Mouse (Mus musculus) midbrain, postnatal 0 days (tissue): ENCODE measurements around the gene H2-T3. TPM values are rescaled to one million over a fixed set of nuclear protein-coding genes. Genes with fewer than 3 reads are reported as not detected.

ENCODE experiments used
- ATAC-seq: fragments of 200-750 bp; cut with Nextera tagmentation; 2 replicates; pipeline ENCODE4 v1.8.0; 2017; ENCODE audit warnings: moderate number of reproducible peaks, mild to moderate bottlenecking, moderate TSS enrichment, moderate library complexity; ENCODE audit not compliant: low FRiP score
- DNase-seq: peaks from one replicate; pipeline ENCODE4 v3.0.0-alpha.2; 2015; ENCODE audit warnings: low spot score
- H3K27ac ChIP-seq: fragments of 300-500 bp; sonication (generic); 2 replicates; pipeline ENCODE4 v1.5.1; 2014; ENCODE audit warnings: low read depth, mild to moderate bottlenecking, low read length, mixed read lengths
- H3K27me3 ChIP-seq: fragments of 300-500 bp; sonication (generic); 2 replicates; pipeline ENCODE4 v1.6.1; 2014; ENCODE audit warnings: low read length, control low read depth, mixed read lengths; ENCODE audit not compliant: insufficient read depth
- H3K36me3 ChIP-seq: fragments of 300-500 bp; sonication (generic); 2 replicates; pipeline ENCODE4 v1.6.1; 2014; ENCODE audit warnings: low read length, control low read depth, mixed read lengths; ENCODE audit not compliant: insufficient read depth
- H3K4me1 ChIP-seq: fragments of 300-500 bp; sonication (generic); 2 replicates; pipeline ENCODE4 v1.6.1; 2014; ENCODE audit warnings: mild to moderate bottlenecking, control low read depth, antibody characterized with exemption, low read length, mixed read lengths; ENCODE audit not compliant: insufficient read depth
- H3K4me2 ChIP-seq: fragments of 300-500 bp; sonication (generic); 2 replicates; pipeline ENCODE4 v1.6.1; 2014; ENCODE audit warnings: low read depth, mild to moderate bottlenecking, low read length, mixed read lengths; ENCODE audit not compliant: poor library complexity, severe bottlenecking
- H3K4me3 ChIP-seq: fragments of 300-500 bp; sonication (generic); 2 replicates; pipeline ENCODE4 v1.5.1; 2014; ENCODE audit warnings: low read depth, mild to moderate bottlenecking, low read length, moderate library complexity
- H3K9ac ChIP-seq: fragments of 300-500 bp; sonication (generic); replicated peaks from 2 replicates; pipeline ENCODE4 v1.6.1; 2014; ENCODE audit warnings: mild to moderate bottlenecking, low read length, moderate library complexity, mixed read lengths; ENCODE audit not compliant: poor library complexity, severe bottlenecking
- H3K9me3 ChIP-seq: fragments of 300-500 bp; sonication (generic); 2 replicates; pipeline ENCODE4 v1.6.1; 2016; ENCODE audit warnings: low read length, control low read depth
- CTCF ChIP-seq: IDR thresholded peaks from 2 replicates; pipeline ENCODE4 v1.5.1; 2016; ENCODE audit warnings: antibody characterized with exemption, mild to moderate bottlenecking
- WGBS: fragments of 180-500 bp; shearing (Covaris S2); extraction: QIAGEN DNeasy Blood & Tissue Kit; methylation state at CpG from one replicate; pipeline ENCODE4 v1.1.7; 2014; 5-methylcytosine and 5-hydroxymethylcytosine counted together
- polyA plus RNA-seq: library from polyadenylated mRNA; unstranded; fragments of >200 nt; fragmentation: Nextera tagmentation; extraction: Ambion mirVana; gene quantifications from 2 replicates; pipeline ENCODE4 v1.2.1, GENCODE M21; 2015
- total RNA-seq: library from RNA; depleted of rRNA; stranded (reverse); fragments of >200 nt; gene quantifications from 2 replicates; pipeline ENCODE4 v1.2.3, GENCODE M21; 2014

Gene H2-T3
- total and polyA plus RNA-seq, 2 experiments from 2014 or later: not detected

GRCm38 (mm10) chr17:36226921-36227320 lies 36.8 kb upstream of the H2-T3 start:
- no peak for DNase-seq
- Histone ChIP-seq H3K9me3 (no peaks in the 10 kb centered on the region), H3K27me3 (peaks cover 27% of the 10 kb centered on the region), H3K4me3 (no peak overlapping the region), H3K4me2 (no peak overlapping the region), H3K4me1 (no peaks in the 10 kb centered on the region), H3K9ac (no peak overlapping the region), H3K27ac (no peak overlapping the region), H3K36me3 (no peaks in the 10 kb centered on the region)
- ATAC-seq: no peak
- peak; percentile 34 for TF ChIP-seq CTCF
- WGBS: 21% methylated on average over 8 of the region's 8 CpGs

- ATAC-seq (0 out of 2 replicates have a peak, but pooled peaks have one; percentile 20), DNase-seq (peak; percentile 17)
- 7% methylated on average over 9 of the region's 9 CpGs for WGBS
- TF ChIP-seq CTCF: no peak
- Histone ChIP-seq H3K4me2 (no peak overlapping the region), H3K36me3 (no peaks in the 10 kb centered on the region), H3K9me3 (no peaks in the 10 kb centered on the region), H3K9ac (no peak overlapping the region), H3K27me3 (peaks cover 27% of the 10 kb centered on the region), H3K4me1 (no peaks in the 10 kb centered on the region), H3K4me3 (no peak overlapping the region), H3K27ac (no peak overlapping the region)
Observed at GRCm38 (mm10) chr17:36225231-36225824, 35.2 kb upstream of the H2-T3 start.

- Histone ChIP-seq H3K9me3 (no peaks in the 10 kb centered on the region), H3K4me2 (no peak overlapping the region), H3K4me1 (no peaks in the 10 kb centered on the region), H3K4me3 (no peak overlapping the region), H3K27ac (no peak overlapping the region), H3K27me3 (peaks cover 27% of the 10 kb centered on the region), H3K36me3 (no peaks in the 10 kb centered on the region), H3K9ac (no peak overlapping the region)
- ATAC-seq (no peak), DNase-seq (no peak)
- 50% methylated on average over 3 of the region's 3 CpGs for WGBS
- no peak for TF ChIP-seq CTCF
Observed at GRCm38 (mm10) chr17:36224451-36224850, 34.4 kb upstream of the H2-T3 start.

- H3K9me3 ChIP-seq: no peaks in the 10 kb centered on the region
- H3K27ac ChIP-seq: no peak overlapping the region
- peaks cover 27% of the 10 kb centered on the region for H3K27me3 ChIP-seq
- ATAC-seq (no peak), DNase-seq (no peak)
- no peak overlapping the region for H3K4me2 ChIP-seq
- no peaks in the 10 kb centered on the region for H3K4me1 ChIP-seq
- TF ChIP-seq CTCF: no peak
- H3K36me3 ChIP-seq: no peaks in the 10 kb centered on the region
- 52% methylated on average over 5 of the region's 5 CpGs for WGBS
- no peak overlapping the region for H3K9ac ChIP-seq
- no peak overlapping the region for H3K4me3 ChIP-seq
Observed at GRCm38 (mm10) chr17:36218594-36219155, 28.6 kb upstream of the H2-T3 start.

DNA sequence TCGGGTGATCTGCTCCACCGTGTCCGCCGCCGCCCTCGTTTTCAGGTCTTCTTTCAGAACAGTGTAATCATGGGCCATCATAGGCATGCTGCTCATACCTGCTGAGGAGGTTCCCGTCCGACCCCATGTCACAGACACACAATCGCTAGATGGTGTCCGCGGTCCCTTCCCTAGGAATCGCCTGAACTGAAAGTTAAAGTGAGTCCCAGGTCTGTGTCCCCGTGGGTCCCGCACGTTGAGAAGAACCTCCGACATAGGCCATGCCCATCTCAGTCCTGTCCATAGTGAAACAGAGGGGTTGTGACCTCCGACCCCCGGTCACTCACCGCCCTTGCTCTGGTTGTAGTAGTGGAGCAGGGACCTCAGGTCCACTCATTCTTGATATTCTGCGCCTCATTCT lies 25.5 kb upstream of the H2-T3 start:
- H3K4me1 ChIP-seq: no peaks in the 10 kb centered on the region
- no peaks in the 10 kb centered on the region for H3K36me3 ChIP-seq
- peaks cover 30% of the 10 kb centered on the region for H3K27me3 ChIP-seq
- ATAC-seq: 0 out of 2 replicates have a peak, but pooled peaks have one; percentile 27
- H3K9me3 ChIP-seq: no peaks in the 10 kb centered on the region
- TF ChIP-seq CTCF: no peak
- H3K4me3 ChIP-seq: peak overlapping the region; percentile 18; the same call in 1 of the 2 replicates
- H3K27ac ChIP-seq: no peak overlapping the region
- peak overlapping the region; percentile 12 for H3K4me2 ChIP-seq
- no peak for DNase-seq
- no peak overlapping the region for H3K9ac ChIP-seq
- 4% methylated on average over 20 of the region's 20 CpGs for WGBS

GRCm38 (mm10) chr17:36206846-36207245 lies 16.8 kb upstream of the H2-T3 start:
- H3K9me3 ChIP-seq: no peaks in the 10 kb centered on the region
- DNase-seq (no peak), ATAC-seq (no peak)
- H3K9ac ChIP-seq: no peak overlapping the region
- TF ChIP-seq CTCF: no peak
- H3K27me3 ChIP-seq: peaks cover 15% of the 10 kb centered on the region; the same call in 1 of the 2 replicates
- no peaks in the 10 kb centered on the region for H3K4me1 ChIP-seq
- H3K4me3 ChIP-seq: no peak overlapping the region
- H3K36me3 ChIP-seq: no peaks in the 10 kb centered on the region
- no peak overlapping the region for H3K27ac ChIP-seq
- H3K4me2 ChIP-seq: no peak overlapping the region
